Mouse (Mus musculus): ENCODE data around the gene Snx10. TPM values are rescaled to one million over a fixed set of nuclear protein-coding genes. Genes with fewer than 3 reads are reported as not detected.

Gene Snx10
- polyA plus RNA-seq, 1 experiment from 2014 or later: 43.8 TPM

DNA sequence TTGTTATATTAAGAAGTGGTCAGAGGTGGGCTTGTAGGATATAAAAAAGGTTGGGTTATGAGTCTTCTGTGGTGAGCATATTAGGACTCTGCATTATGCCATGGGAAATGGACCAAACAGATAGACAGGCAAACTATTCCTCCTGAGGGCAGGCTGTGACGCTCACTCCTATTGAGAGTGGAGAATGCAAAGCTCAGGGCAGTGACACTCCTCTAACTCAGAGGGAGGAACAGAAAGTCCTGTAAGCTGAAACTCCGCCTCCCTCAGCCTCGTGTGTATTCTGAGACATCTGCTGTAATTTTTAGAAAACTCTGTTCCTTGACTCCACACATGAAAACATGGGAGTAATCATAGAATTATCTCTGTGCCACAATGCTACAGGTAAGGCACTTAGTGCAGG, 106.0 kb downstream of the Snx10 start:
- 56% methylated on average over 3 of the region's 3 CpGs for WGBS
- Histone ChIP-seq H3K4me2 (no peak overlapping the region), H3K27ac (no peak overlapping the region), H3K4me3 (no peak overlapping the region), H3K4me1 (no peaks in the 10 kb centered on the region), H3K27me3 (no peaks in the 10 kb centered on the region), H3K36me3 (ENCODE audit: poor library complexity, severe bottlenecking) (no peaks in the 10 kb centered on the region), H3K9ac (no peak overlapping the region), H3K9me3 (replicated peaks) (no peaks in the 10 kb centered on the region)
- no peak for ATAC-seq

GRCm38 (mm10) chr6:51630184-51630583, 106.5 kb downstream of the Snx10 start:
- Histone ChIP-seq H3K4me2 (no peak overlapping the region), H3K27ac (no peak overlapping the region), H3K36me3 (ENCODE audit: poor library complexity, severe bottlenecking) (no peaks in the 10 kb centered on the region), H3K4me1 (no peaks in the 10 kb centered on the region), H3K9me3 (replicated peaks) (no peaks in the 10 kb centered on the region), H3K9ac (no peak overlapping the region), H3K4me3 (no peak overlapping the region), H3K27me3 (no peaks in the 10 kb centered on the region)
- 78% methylated on average over 2 of the region's 2 CpGs for WGBS
- ATAC-seq: no peak

DNA sequence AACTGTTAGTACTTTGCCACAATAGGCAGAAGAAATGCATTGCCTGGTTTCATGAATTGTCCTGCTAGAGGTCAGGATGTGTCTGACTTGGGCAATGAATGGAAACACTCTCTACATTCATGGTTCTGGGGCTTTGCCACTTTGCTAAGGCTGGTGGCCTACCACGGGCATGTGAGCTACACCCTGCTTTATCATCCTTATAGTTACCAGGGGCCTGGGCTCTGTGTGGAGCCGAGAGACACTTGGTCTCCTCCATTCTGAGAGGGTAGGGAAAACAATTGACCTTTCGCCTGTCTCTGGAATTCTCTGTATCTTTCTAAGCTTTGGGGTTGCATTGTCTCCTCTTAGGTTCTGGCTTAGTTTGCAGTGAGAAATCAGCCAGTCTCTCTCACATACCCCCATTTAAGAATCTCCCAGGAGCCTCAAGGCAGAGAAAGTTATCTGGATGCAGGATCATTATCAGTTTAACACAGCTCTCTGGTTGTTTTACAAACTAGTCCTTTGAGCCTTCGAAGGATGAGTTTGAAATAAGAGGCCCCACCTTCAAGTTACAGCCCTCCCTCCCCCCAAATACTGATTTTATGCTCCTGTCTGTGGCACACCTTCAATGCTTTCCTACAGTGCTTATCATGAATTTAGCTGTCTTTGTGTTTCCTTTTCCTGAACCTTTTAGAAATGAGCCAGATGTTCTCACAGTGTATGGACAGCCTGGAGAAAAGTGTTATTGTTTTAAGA, 109.4 kb downstream of the Snx10 start:
- Histone ChIP-seq H3K4me3 (no peak overlapping the region), H3K9ac (no peak overlapping the region), H3K36me3 (ENCODE audit: poor library complexity, severe bottlenecking) (no peaks in the 10 kb centered on the region), H3K27me3 (no peaks in the 10 kb centered on the region), H3K4me1 (no peaks in the 10 kb centered on the region), H3K9me3 (replicated peaks) (no peaks in the 10 kb centered on the region), H3K4me2 (no peak overlapping the region), H3K27ac (no peak overlapping the region)
- ATAC-seq: no peak
- 83% methylated on average over 4 of the region's 4 CpGs for WGBS

DNA sequence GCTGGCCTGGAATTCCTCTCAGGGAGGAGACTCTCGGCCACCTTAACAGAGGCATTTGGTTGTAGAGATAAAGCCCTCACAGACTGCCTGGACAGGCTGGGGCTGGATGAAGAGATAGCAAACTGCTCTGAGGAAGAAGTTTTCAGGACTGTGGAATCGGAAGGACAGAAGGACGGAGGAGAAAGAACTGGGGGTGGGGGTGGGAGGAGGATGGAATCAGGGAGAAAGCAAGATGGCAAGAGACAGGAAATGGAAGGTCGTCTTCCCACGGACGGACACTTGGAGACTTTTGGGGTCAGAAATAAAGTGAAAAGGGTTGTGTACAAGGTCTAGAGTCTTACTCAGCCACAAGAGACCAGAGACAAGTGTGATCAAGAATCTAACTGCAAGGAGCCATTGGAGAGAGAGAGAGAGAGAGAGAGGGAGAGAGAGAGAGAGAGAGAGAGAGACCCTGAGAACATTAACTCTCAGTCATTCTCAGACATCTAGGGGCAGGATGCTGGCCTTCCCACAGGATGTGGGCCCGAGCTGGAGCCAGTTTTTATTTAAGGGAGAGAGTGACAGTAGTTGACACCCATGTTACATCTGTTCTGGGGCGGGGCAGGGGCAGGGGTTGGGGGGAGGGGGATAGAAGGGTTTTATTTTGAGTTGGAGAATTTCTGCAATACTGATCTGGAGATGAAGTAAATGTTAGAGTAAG, 110.1 kb downstream of the Snx10 start:
- ATAC-seq: no peak
- H3K27ac ChIP-seq: no peak overlapping the region
- 70% methylated on average over 8 of the region's 8 CpGs for WGBS
- no peaks in the 10 kb centered on the region for H3K36me3 ChIP-seq (ENCODE audit: poor library complexity, severe bottlenecking)
- no peak overlapping the region for H3K4me2 ChIP-seq
- H3K4me3 ChIP-seq: no peak overlapping the region
- H3K9me3 ChIP-seq (replicated peaks): no peaks in the 10 kb centered on the region
- no peaks in the 10 kb centered on the region for H3K27me3 ChIP-seq
- no peak overlapping the region for H3K9ac ChIP-seq
- no peaks in the 10 kb centered on the region for H3K4me1 ChIP-seq

DNA sequence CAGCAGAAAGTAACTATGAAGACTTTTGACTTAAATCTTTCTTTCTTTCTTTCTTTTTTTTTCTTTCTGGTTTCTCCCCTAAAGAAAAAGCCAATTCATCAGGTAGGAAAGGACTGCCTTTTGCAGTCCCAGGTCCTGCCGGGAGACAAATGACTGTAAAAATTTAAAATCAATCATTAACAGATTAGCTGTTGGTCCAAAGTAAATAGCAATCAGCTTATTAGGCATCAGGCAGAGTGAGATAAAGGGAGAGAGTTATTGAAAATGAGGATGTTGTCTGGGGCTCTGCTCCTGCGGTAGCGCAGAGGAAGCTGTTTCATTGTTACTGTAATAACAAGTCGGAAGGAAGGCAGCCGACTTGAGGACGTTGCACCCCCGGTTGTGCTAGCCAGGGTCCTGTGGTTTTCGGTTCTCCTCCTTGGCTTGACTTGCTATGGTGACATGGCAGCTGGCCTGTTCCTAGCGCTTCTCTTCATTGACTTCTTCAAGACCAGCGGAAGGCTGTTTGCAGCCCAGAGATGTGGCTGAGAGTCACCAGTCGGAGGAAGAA, 112.4 kb downstream of the Snx10 start:
- no peak for ATAC-seq
- Histone ChIP-seq H3K4me1 (no peaks in the 10 kb centered on the region), H3K9ac (no peak overlapping the region), H3K36me3 (ENCODE audit: poor library complexity, severe bottlenecking) (no peaks in the 10 kb centered on the region), H3K27ac (no peak overlapping the region), H3K27me3 (no peaks in the 10 kb centered on the region), H3K4me3 (no peak overlapping the region), H3K9me3 (replicated peaks) (no peaks in the 10 kb centered on the region), H3K4me2 (no peak overlapping the region)
- 78% methylated on average over 11 of the region's 11 CpGs for WGBS

Small RNAs within 50 kb of the gene (microRNA-seq; reads per million reads assigned to microRNA genes)
- gene Gm22914: not detected

Other genes starting within 250 kb of the Snx10 start
- 3.7 and 3.8 TPM in 2 replicates for gene Nfe2l3, start 91.2 kb upstream of the Snx10 start, polyA plus RNA-seq (2015; fragmentation: Nextera tagmentation; extraction: Ambion mirVana)
- 2,330 and 2,378 TPM in 2 replicates for gene Hnrnpa2b1, start 54.0 kb upstream of the Snx10 start, polyA plus RNA-seq (2015; fragmentation: Nextera tagmentation; extraction: Ambion mirVana)
- gene Cbx3, start 53.5 kb upstream of the Snx10 start, polyA plus RNA-seq (2015; fragmentation: Nextera tagmentation; extraction: Ambion mirVana): 732 and 791 TPM in 2 replicates